Mouse (Mus musculus): ENCODE measurements around the gene Zer1. TPM values are rescaled to one million over a fixed set of nuclear protein-coding genes. Genes with fewer than 3 reads are reported as not detected.
"Not testable (repeated sequence)": the region's sequence is repeated elsewhere in the genome, so short reads cannot be mapped to it uniquely, and the experiment has no call there.

Gene Zer1
- polyA plus RNA-seq, 1 experiment from 2014 or later, result 16.0 TPM

GRCm38 (mm10) chr2:30062249-30063093 lies 61.9 kb downstream of the Zer1 start:
- Histone ChIP-seq H3K4me3 (replicated peaks; ENCODE audit: low read length) (peak overlapping the region; percentile 48), H3K4me2 (replicated peaks) (peak overlapping the region; percentile 67), H3K9me3 (ENCODE audit: control insufficient read depth, low read length) (no peaks in the 10 kb centered on the region), H3K27ac (peak overlapping the region; percentile 49), H3K9ac (peak overlapping the region; percentile 47), H3K4me1 (replicated peaks; ENCODE audit: control insufficient read depth, insufficient read depth, low read length) (peaks cover 19% of the 10 kb centered on the region), H3K36me3 (replicated peaks; ENCODE audit: control insufficient read depth, insufficient read depth) (no peaks in the 10 kb centered on the region), H3K27me3 (ENCODE audit: control insufficient read depth, insufficient read depth, low read length) (no peaks in the 10 kb centered on the region)
- ATAC-seq (ENCODE audit: low FRiP score) (no peak), DNase-seq (ENCODE audit: low spot score) (peak; percentile 52)
- WGBS, result 0% methylated on average over 40 of the region's 40 CpGs

GRCm38 (mm10) chr2:30061215-30062166 lies 62.9 kb downstream of the Zer1 start:
- ATAC-seq (ENCODE audit: low FRiP score), result no peak
- no peaks in the 10 kb centered on the region for H3K36me3 ChIP-seq (replicated peaks; ENCODE audit: control insufficient read depth, insufficient read depth)
- 9% methylated on average over 37 of the region's 37 CpGs for WGBS

GRCm38 (mm10) chr2:30058418-30058817 lies 66.0 kb downstream of the Zer1 start:
- Histone ChIP-seq H3K4me2 (replicated peaks) (no peak overlapping the region), H3K27me3 (ENCODE audit: control insufficient read depth, insufficient read depth, low read length) (no peaks in the 10 kb centered on the region), H3K4me1 (replicated peaks; ENCODE audit: control insufficient read depth, insufficient read depth, low read length) (peaks cover 11% of the 10 kb centered on the region), H3K9ac (no peak overlapping the region), H3K9me3 (ENCODE audit: control insufficient read depth, low read length) (no peaks in the 10 kb centered on the region), H3K4me3 (replicated peaks; ENCODE audit: low read length) (no peak overlapping the region), H3K36me3 (replicated peaks; ENCODE audit: control insufficient read depth, insufficient read depth) (no peaks in the 10 kb centered on the region), H3K27ac (no peak overlapping the region)
- WGBS, result 32% methylated on average over 5 of the region's 5 CpGs
- ATAC-seq (ENCODE audit: low FRiP score) (no peak), DNase-seq (ENCODE audit: low spot score) (no peak)

More at GRCm38 (mm10) chr2:30061215-30062166, 62.9 kb downstream of the Zer1 start:
- Histone ChIP-seq H3K9me3 (ENCODE audit: control insufficient read depth, low read length) (no peaks in the 10 kb centered on the region), H3K4me3 (replicated peaks; ENCODE audit: low read length) (peak overlapping the region; percentile 48), H3K27me3 (ENCODE audit: control insufficient read depth, insufficient read depth, low read length) (no peaks in the 10 kb centered on the region), H3K4me2 (replicated peaks) (peak overlapping the region; percentile 67), H3K4me1 (replicated peaks; ENCODE audit: control insufficient read depth, insufficient read depth, low read length) (peaks cover 19% of the 10 kb centered on the region), H3K27ac (peak overlapping the region; percentile 49), H3K9ac (peak overlapping the region; percentile 47)
- no peak for DNase-seq (ENCODE audit: low spot score)

- whole genome bisulfite sequencing, result 52% methylated on average over 12 of the region's 12 CpGs
- Histone ChIP-seq H3K4me2 (replicated peaks) (no peak within 1 kb of the TSS), H3K36me3 (replicated peaks; ENCODE audit: control insufficient read depth, insufficient read depth) (no peaks in the 10 kb centered on the region), H3K27me3 (ENCODE audit: control insufficient read depth, insufficient read depth, low read length) (no peaks in the 10 kb centered on the region), H3K4me1 (replicated peaks; ENCODE audit: control insufficient read depth, insufficient read depth, low read length) (peaks cover 4% of the 10 kb centered on the region), H3K9me3 (ENCODE audit: control insufficient read depth, low read length) (no peaks in the 10 kb centered on the region), H3K9ac (no peak within 1 kb of the TSS), H3K4me3 (replicated peaks; ENCODE audit: low read length) (no peak within 1 kb of the TSS), H3K27ac (no peak within 1 kb of the TSS)
- no peak for DNase-seq (ENCODE audit: low spot score)
- no peak for ATAC-seq (ENCODE audit: low FRiP score)
These were observed 67.0 kb downstream of the Zer1 start, which contains the start of gene Set for GRCm38 (mm10) chr2:30057223-30057904. TSS of gene Set (plus strand) at chr2:30057378.

GRCm38 (mm10) chr2:30056736-30057135 lies 67.6 kb downstream of the Zer1 start:
- ATAC-seq (ENCODE audit: low FRiP score), result no peak
- WGBS, result 82% methylated on average over 3 of the region's 3 CpGs
- H3K4me2 ChIP-seq (replicated peaks), result no peak overlapping the region

GRCm38 (mm10) chr2:30055310-30055709 lies 69.1 kb downstream of the Zer1 start:
- not testable (repeated sequence) for H3K9ac ChIP-seq

More at GRCm38 (mm10) chr2:30056736-30057135, 67.6 kb downstream of the Zer1 start:
- H3K9me3 ChIP-seq (ENCODE audit: control insufficient read depth, low read length), result no peaks in the 10 kb centered on the region
- no peak overlapping the region for H3K9ac ChIP-seq
- DNase-seq (ENCODE audit: low spot score), result no peak
- H3K4me3 ChIP-seq (replicated peaks; ENCODE audit: low read length), result no peak overlapping the region
- H3K36me3 ChIP-seq (replicated peaks; ENCODE audit: control insufficient read depth, insufficient read depth), result no peaks in the 10 kb centered on the region
- peaks cover 4% of the 10 kb centered on the region for H3K4me1 ChIP-seq (replicated peaks; ENCODE audit: control insufficient read depth, insufficient read depth, low read length)
- no peaks in the 10 kb centered on the region for H3K27me3 ChIP-seq (ENCODE audit: control insufficient read depth, insufficient read depth, low read length)
- no peak overlapping the region for H3K27ac ChIP-seq

GRCm38 (mm10) chr2:30051992-30052761 lies 72.2 kb downstream of the Zer1 start:
- H3K9ac ChIP-seq, result no peak overlapping the region

More at GRCm38 (mm10) chr2:30055310-30055709, 69.1 kb downstream of the Zer1 start:
- WGBS, result 96% methylated on average over 3 of the region's 3 CpGs
- not testable (repeated sequence) for H3K4me3 ChIP-seq (replicated peaks; ENCODE audit: low read length); DNase-seq (ENCODE audit: low spot score); H3K27ac ChIP-seq; ATAC-seq (ENCODE audit: low FRiP score); H3K27me3 ChIP-seq (ENCODE audit: control insufficient read depth, insufficient read depth, low read length); H3K4me2 ChIP-seq (replicated peaks); H3K9me3 ChIP-seq (ENCODE audit: control insufficient read depth, low read length); H3K4me1 ChIP-seq (replicated peaks; ENCODE audit: control insufficient read depth, insufficient read depth, low read length); H3K36me3 ChIP-seq (replicated peaks; ENCODE audit: control insufficient read depth, insufficient read depth)

GRCm38 (mm10) chr2:30049831-30050230 lies 74.6 kb downstream of the Zer1 start:
- no peak for ATAC-seq (ENCODE audit: low FRiP score)

More at GRCm38 (mm10) chr2:30051992-30052761, 72.2 kb downstream of the Zer1 start:
- Histone ChIP-seq H3K36me3 (replicated peaks; ENCODE audit: control insufficient read depth, insufficient read depth) (no peaks in the 10 kb centered on the region), H3K27me3 (ENCODE audit: control insufficient read depth, insufficient read depth, low read length) (no peaks in the 10 kb centered on the region), H3K9me3 (ENCODE audit: control insufficient read depth, low read length) (no peaks in the 10 kb centered on the region), H3K27ac (no peak overlapping the region), H3K4me2 (replicated peaks) (no peak overlapping the region), H3K4me3 (replicated peaks; ENCODE audit: low read length) (no peak overlapping the region), H3K4me1 (replicated peaks; ENCODE audit: control insufficient read depth, insufficient read depth, low read length) (peaks cover 10% of the 10 kb centered on the region)
- ATAC-seq (ENCODE audit: low FRiP score) (no peak), DNase-seq (ENCODE audit: low spot score) (no peak)
- WGBS, result 43% methylated on average over 6 of the region's 6 CpGs

More at GRCm38 (mm10) chr2:30049831-30050230, 74.6 kb downstream of the Zer1 start:
- Histone ChIP-seq H3K27ac (peak overlapping the region; percentile 95; the same call in 1 of the 2 replicates), H3K4me1 (replicated peaks; ENCODE audit: control insufficient read depth, insufficient read depth, low read length) (peaks cover 10% of the 10 kb centered on the region), H3K36me3 (replicated peaks; ENCODE audit: control insufficient read depth, insufficient read depth) (peaks cover 8% of the 10 kb centered on the region), H3K9ac (no peak overlapping the region), H3K27me3 (ENCODE audit: control insufficient read depth, insufficient read depth, low read length) (no peaks in the 10 kb centered on the region), H3K9me3 (ENCODE audit: control insufficient read depth, low read length) (no peaks in the 10 kb centered on the region), H3K4me2 (replicated peaks) (no peak overlapping the region), H3K4me3 (replicated peaks; ENCODE audit: low read length) (no peak overlapping the region)
- no peak for DNase-seq (ENCODE audit: low spot score)
- 93% methylated on average over 3 of the region's 3 CpGs for WGBS
